Mouse (Mus musculus) midbrain, postnatal 0 days (tissue): ENCODE data around the gene Rhbdl1. TPM values are rescaled to one million over a fixed set of nuclear protein-coding genes. Genes with fewer than 3 reads are reported as not detected.
"Not testable (repeated sequence)": the region's sequence is repeated elsewhere in the genome, so short reads cannot be mapped to it uniquely, and the experiment has no call there.

Experiments used
- ATAC-seq: fragments of 200-750 bp; cut with Nextera tagmentation; 2 replicates; pipeline ENCODE4 v1.8.0; 2017; ENCODE audit warnings: moderate number of reproducible peaks, mild to moderate bottlenecking, moderate TSS enrichment, moderate library complexity; ENCODE audit not compliant: low FRiP score
- DNase-seq: peaks from one replicate; pipeline ENCODE4 v3.0.0-alpha.2; 2015; ENCODE audit warnings: low spot score
- H3K27ac ChIP-seq: fragments of 300-500 bp; sonication (generic); 2 replicates; pipeline ENCODE4 v1.5.1; 2014; ENCODE audit warnings: low read depth, mild to moderate bottlenecking, low read length, mixed read lengths
- H3K27me3 ChIP-seq: fragments of 300-500 bp; sonication (generic); 2 replicates; pipeline ENCODE4 v1.6.1; 2014; ENCODE audit warnings: low read length, control low read depth, mixed read lengths; ENCODE audit not compliant: insufficient read depth
- H3K36me3 ChIP-seq: fragments of 300-500 bp; sonication (generic); 2 replicates; pipeline ENCODE4 v1.6.1; 2014; ENCODE audit warnings: low read length, control low read depth, mixed read lengths; ENCODE audit not compliant: insufficient read depth
- H3K4me1 ChIP-seq: fragments of 300-500 bp; sonication (generic); 2 replicates; pipeline ENCODE4 v1.6.1; 2014; ENCODE audit warnings: mild to moderate bottlenecking, control low read depth, antibody characterized with exemption, low read length, mixed read lengths; ENCODE audit not compliant: insufficient read depth
- H3K4me2 ChIP-seq: fragments of 300-500 bp; sonication (generic); 2 replicates; pipeline ENCODE4 v1.6.1; 2014; ENCODE audit warnings: low read depth, mild to moderate bottlenecking, low read length, mixed read lengths; ENCODE audit not compliant: poor library complexity, severe bottlenecking
- H3K4me3 ChIP-seq: fragments of 300-500 bp; sonication (generic); 2 replicates; pipeline ENCODE4 v1.5.1; 2014; ENCODE audit warnings: low read depth, mild to moderate bottlenecking, low read length, moderate library complexity
- H3K9ac ChIP-seq: fragments of 300-500 bp; sonication (generic); replicated peaks from 2 replicates; pipeline ENCODE4 v1.6.1; 2014; ENCODE audit warnings: mild to moderate bottlenecking, low read length, moderate library complexity, mixed read lengths; ENCODE audit not compliant: poor library complexity, severe bottlenecking
- H3K9me3 ChIP-seq: fragments of 300-500 bp; sonication (generic); 2 replicates; pipeline ENCODE4 v1.6.1; 2016; ENCODE audit warnings: low read length, control low read depth
- CTCF ChIP-seq: IDR thresholded peaks from 2 replicates; pipeline ENCODE4 v1.5.1; 2016; ENCODE audit warnings: antibody characterized with exemption, mild to moderate bottlenecking
- WGBS: fragments of 180-500 bp; shearing (Covaris S2); extraction: QIAGEN DNeasy Blood & Tissue Kit; methylation state at CpG from one replicate; pipeline ENCODE4 v1.1.7; 2014; 5-methylcytosine and 5-hydroxymethylcytosine counted together
- polyA plus RNA-seq: library from polyadenylated mRNA; unstranded; fragments of >200 nt; fragmentation: Nextera tagmentation; extraction: Ambion mirVana; gene quantifications from 2 replicates; pipeline ENCODE4 v1.2.1, GENCODE M21; 2015
- total RNA-seq: library from RNA; depleted of rRNA; stranded (reverse); fragments of >200 nt; gene quantifications from 2 replicates; pipeline ENCODE4 v1.2.3, GENCODE M21; 2014

Rhbdl1 gene
- total and polyA plus RNA-seq, 2 experiments from 2014 or later: 97.0 to 168 TPM

DNA sequence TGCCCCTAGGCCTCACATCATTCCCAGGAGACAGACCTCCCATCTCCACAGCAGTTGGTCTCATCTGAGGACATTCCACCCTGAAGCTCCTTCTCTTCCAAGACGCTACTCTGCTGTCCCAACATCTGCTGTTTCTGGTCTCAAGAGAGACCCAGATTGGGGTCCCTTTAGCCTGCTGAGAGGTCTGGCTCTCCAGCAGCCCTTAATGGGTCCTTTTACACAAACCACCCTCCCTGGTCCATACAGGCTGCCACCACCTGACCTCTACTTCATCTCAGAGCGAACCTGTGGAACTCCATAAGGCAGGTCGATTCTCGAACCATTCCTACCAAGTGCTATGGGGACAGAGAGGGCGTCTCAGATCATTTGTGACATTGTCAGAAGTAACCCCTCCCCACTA, 29.1 kb downstream of the Rhbdl1 start:
- no peak for DNase-seq
- H3K4me2 ChIP-seq: peak overlapping the region; percentile 96
- H3K4me3 ChIP-seq: peak overlapping the region; percentile 89
- no peaks in the 10 kb centered on the region for H3K9me3 ChIP-seq
- peak overlapping the region; percentile 97 for H3K9ac ChIP-seq
- H3K4me1 ChIP-seq: peaks cover 19% of the 10 kb centered on the region
- WGBS: 29% methylated on average over 5 of the region's 5 CpGs
- no peak for TF ChIP-seq CTCF
- no peaks in the 10 kb centered on the region for H3K36me3 ChIP-seq
- H3K27ac ChIP-seq: peak overlapping the region; percentile 98
- no peak; the same call in 1 of the 2 replicates for ATAC-seq
- H3K27me3 ChIP-seq: no peaks in the 10 kb centered on the region

GRCm38 (mm10) chr17:25807452-25807851, 29.6 kb downstream of the Rhbdl1 start:
- not testable (repeated sequence) for H3K27me3 ChIP-seq, H3K27ac ChIP-seq, ATAC-seq, H3K36me3 ChIP-seq, DNase-seq, H3K4me3 ChIP-seq, H3K9me3 ChIP-seq, H3K4me2 ChIP-seq, H3K9ac ChIP-seq
- peaks cover 23% of the 10 kb centered on the region; the same call in 1 of the 2 replicates for H3K4me1 ChIP-seq
- WGBS: 40% methylated on average over 2 of the region's 2 CpGs
- TF ChIP-seq CTCF: peak; percentile 56

- Histone ChIP-seq H3K36me3 (no peaks in the 10 kb centered on the region), H3K9ac (no peak overlapping the region), H3K27ac (no peak overlapping the region), H3K27me3 (no peaks in the 10 kb centered on the region), H3K4me3 (no peak overlapping the region), H3K4me2 (no peak overlapping the region), H3K9me3 (no peaks in the 10 kb centered on the region), H3K4me1 (peaks cover 27% of the 10 kb centered on the region; the same call in 1 of the 2 replicates)
- ATAC-seq (no peak), DNase-seq (no peak)
- 93% methylated on average over 4 of the region's 4 CpGs for WGBS
- TF ChIP-seq CTCF: no peak
Observed at GRCm38 (mm10) chr17:25806507-25806906, 30.6 kb downstream of the Rhbdl1 start.

DNA sequence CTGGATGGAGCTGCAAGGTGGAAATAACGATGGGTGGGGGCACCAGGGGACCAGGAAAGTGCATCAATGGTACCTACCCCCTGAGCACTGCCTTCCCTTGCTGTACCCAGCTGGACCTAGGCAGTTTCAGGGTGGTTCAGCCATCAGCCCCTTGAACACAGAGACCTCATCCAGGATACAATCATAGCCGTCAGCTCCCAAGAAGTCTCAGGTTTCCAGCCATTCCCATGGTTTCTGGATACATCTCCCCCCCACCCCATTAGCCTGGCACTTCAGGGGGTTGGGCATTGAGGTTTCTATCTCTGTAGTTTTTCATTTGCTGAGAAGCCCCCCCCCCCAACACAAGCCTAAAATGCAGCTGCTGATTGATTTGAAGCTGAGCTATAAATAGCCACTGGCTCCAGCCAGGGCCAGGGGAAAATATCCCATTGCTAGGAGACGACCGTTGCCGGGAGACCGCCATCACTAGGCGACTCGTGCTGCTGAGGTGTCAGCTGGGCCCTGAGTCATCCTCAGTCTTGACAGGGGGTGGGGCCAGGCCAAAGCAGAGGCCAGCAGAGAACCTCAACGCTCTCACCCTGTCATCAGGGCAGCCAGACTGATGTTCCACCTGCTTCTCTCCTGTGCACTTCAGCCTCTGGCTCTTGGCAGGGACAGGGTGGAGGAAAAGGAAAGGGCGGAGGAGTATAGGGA, 34.1 kb downstream of the Rhbdl1 start:
- no peak for TF ChIP-seq CTCF
- WGBS: 3% methylated on average over 10 of the region's 10 CpGs
- no peak overlapping the region for H3K4me3 ChIP-seq

DNA sequence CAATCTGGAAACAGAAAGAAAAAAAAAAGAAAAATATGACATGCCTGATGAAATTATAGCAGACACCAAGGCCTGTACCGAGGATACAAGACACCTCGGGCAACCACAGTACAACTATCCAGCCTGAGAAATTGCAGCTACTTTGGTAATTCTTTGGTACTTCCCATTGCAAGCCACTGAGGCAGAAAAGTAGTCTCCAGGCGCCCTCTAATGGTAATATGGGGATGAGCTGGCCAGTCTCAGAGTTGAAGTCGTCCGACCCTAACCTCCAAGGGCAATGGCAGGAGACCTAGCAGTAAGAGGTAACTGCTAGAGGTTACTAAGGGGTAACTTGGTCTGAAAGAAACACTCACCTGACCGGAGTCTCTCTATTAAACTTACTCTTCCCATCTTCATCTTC, 36.1 kb downstream of the Rhbdl1 start:
- Histone ChIP-seq H3K4me1 (peaks cover 14% of the 10 kb centered on the region; the same call in 1 of the 2 replicates), H3K9ac (no peak overlapping the region), H3K4me2 (no peak overlapping the region), H3K27me3 (peaks cover 11% of the 10 kb centered on the region; the same call in 1 of the 2 replicates), H3K36me3 (no peaks in the 10 kb centered on the region), H3K27ac (no peak overlapping the region), H3K9me3 (no peaks in the 10 kb centered on the region), H3K4me3 (no peak overlapping the region)
- TF ChIP-seq CTCF: peak; percentile 89
- ATAC-seq (no peak), DNase-seq (peak; percentile 84)
- WGBS: 5% methylated on average over 6 of the region's 6 CpGs

More for the DNA sequence above, 34.1 kb downstream of the Rhbdl1 start:
- peak overlapping the region; percentile 50 for H3K9ac ChIP-seq
- ATAC-seq: peak; percentile 91
- H3K9me3 ChIP-seq: no peaks in the 10 kb centered on the region
- H3K4me1 ChIP-seq: peaks cover 14% of the 10 kb centered on the region; the same call in 1 of the 2 replicates
- peak overlapping the region; percentile 87 for H3K27ac ChIP-seq
- no peaks in the 10 kb centered on the region for H3K36me3 ChIP-seq
- H3K4me2 ChIP-seq: peak overlapping the region; percentile 40
- H3K27me3 ChIP-seq: no peaks in the 10 kb centered on the region
- DNase-seq: peak; percentile 94

DNA sequence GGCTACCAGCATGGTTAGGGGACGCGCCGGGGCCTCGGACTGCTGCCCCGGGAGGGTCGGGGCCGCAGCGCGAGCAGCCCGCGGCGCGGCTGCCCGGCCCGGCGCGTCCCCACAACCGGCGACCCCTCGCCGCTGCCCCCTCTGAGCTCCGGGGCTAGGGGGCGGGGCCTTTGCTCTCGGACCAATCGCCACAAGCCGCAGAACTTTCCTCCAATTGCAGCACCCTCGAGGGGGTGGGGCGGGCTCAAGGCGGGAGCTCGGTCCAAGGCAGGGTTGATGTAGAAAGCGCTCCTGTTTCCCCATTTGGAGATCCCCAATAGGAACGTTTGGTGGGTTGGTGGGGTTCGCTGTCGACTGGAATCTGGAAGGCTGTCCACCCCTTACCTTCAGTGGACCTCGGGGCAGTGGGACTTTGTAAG, 40.1 kb downstream of the Rhbdl1 start, which contains the start of gene Metrn:
TSS of gene Metrn (minus strand) at position 186 of the 419 bp plus-strand sequence.
- H3K27ac ChIP-seq: peak within 1 kb of the TSS; percentile 32; the same call in 1 of the 2 replicates
- WGBS: 0% methylated on average over 27 of the region's 35 CpGs
- peaks cover 10% of the 10 kb centered on the region; the same call in 1 of the 2 replicates for H3K4me1 ChIP-seq
- no peak for TF ChIP-seq CTCF
- H3K27me3 ChIP-seq: peaks cover 11% of the 10 kb centered on the region; the same call in 1 of the 2 replicates
- no peaks in the 10 kb centered on the region for H3K36me3 ChIP-seq
- H3K9me3 ChIP-seq: no peaks in the 10 kb centered on the region
- ATAC-seq (no peak), DNase-seq (peak; percentile 78)
- H3K4me3 ChIP-seq: peak within 1 kb of the TSS; percentile 51
- 0 out of 2 replicates have a peak within 1 kb of the TSS, but pooled peaks have one; percentile 36 for H3K9ac ChIP-seq
- peak within 1 kb of the TSS; percentile 79 for H3K4me2 ChIP-seq
